Comparison of ENCODE assay signal across 8 mouse cellular contexts in genomic region chr11:75532340-75533277, GRCm38 (mm10). TPM values are rescaled to one million over a fixed set of nuclear protein-coding genes. Genes with fewer than 3 reads are reported as not detected.
DNase-seq lines count a peak whose midpoint lies in the region; ATAC-seq lines count a peak whose summit lies in the region.

No protein-coding gene starts in this region.

- H3K27me3 ChIP-seq in hindbrain, embryonic 10.5 days (ENCODE audit: insufficient read depth, poor library complexity, severe bottlenecking) = 0 out of 2 replicates have a peak, but pooled peaks cover 8% of the 10 kb centered on the region
- H3K27me3 ChIP-seq in liver, embryonic 11.5 days (replicated peaks; ENCODE audit: control insufficient read depth, insufficient read depth, low read length) = no peaks in the 10 kb centered on the region
- no peaks in the 10 kb centered on the region for H3K27me3 ChIP-seq in neural tube, embryonic 13.5 days

- 0 out of 2 replicates have a peak, but pooled peaks have one; percentile 32 for ATAC-seq in liver, embryonic 11.5 days (replicated peaks; ENCODE audit: low FRiP score)
- peak; percentile 12 for ATAC-seq in neural tube, embryonic 13.5 days (ENCODE audit: low read depth)

- DNase-seq in embryo, embryonic 10.5 days (ENCODE audit: low spot score) = peak; percentile 26
- DNase-seq in embryo, embryonic 9.5 days (ENCODE audit: extremely low spot score) = no peak
- peak; percentile 93 for DNase-seq in 416B (ENCODE audit: low read depth)
- peak; percentile 76 for DNase-seq in cerebellum, adult 9-10 months
- peak; percentile 36 for DNase-seq in hindbrain, embryonic 10.5 days (ENCODE audit: low spot score)
- peak; percentile 53 for DNase-seq in liver, embryonic 11.5 days (ENCODE audit: low spot score)
- no peak for DNase-seq in urinary bladder, postnatal 14 days (ENCODE audit: low spot score)

- H3K4me1 ChIP-seq in hindbrain, embryonic 10.5 days (replicated peaks) = peaks cover 42% of the 10 kb centered on the region
- peaks cover 18% of the 10 kb centered on the region for H3K4me1 ChIP-seq in liver, embryonic 11.5 days (replicated peaks; ENCODE audit: control insufficient read depth, insufficient read depth, low read length)
- peaks cover 47% of the 10 kb centered on the region for H3K4me1 ChIP-seq in neural tube, embryonic 13.5 days (replicated peaks)

- no peaks in the 10 kb centered on the region for H3K9me3 ChIP-seq in hindbrain, embryonic 10.5 days
- no peaks in the 10 kb centered on the region for H3K9me3 ChIP-seq in liver, embryonic 11.5 days (ENCODE audit: control insufficient read depth, low read length)
- no peaks in the 10 kb centered on the region for H3K9me3 ChIP-seq in neural tube, embryonic 13.5 days

- H3K9ac ChIP-seq in liver, embryonic 11.5 days (ENCODE audit: low read depth, low read length) = peak overlapping the region; percentile 79
- peak overlapping the region; percentile 97 for H3K9ac ChIP-seq in neural tube, embryonic 13.5 days

- H3K27ac ChIP-seq in hindbrain, embryonic 10.5 days = peak overlapping the region; percentile 98
- H3K27ac ChIP-seq in liver, embryonic 11.5 days (ENCODE audit: low read depth, low read length) = peak overlapping the region; percentile 33
- H3K27ac ChIP-seq in neural tube, embryonic 13.5 days (replicated peaks) = peak overlapping the region; percentile 99

- peak overlapping the region; percentile 82 for H3K4me3 ChIP-seq in hindbrain, embryonic 10.5 days
- H3K4me3 ChIP-seq in liver, embryonic 11.5 days (ENCODE audit: low read depth, low read length) = peak overlapping the region; percentile 70
- H3K4me3 ChIP-seq in neural tube, embryonic 13.5 days = peak overlapping the region; percentile 71

- 17% methylated on average over 38 of the region's 38 CpGs for WGBS in hindbrain, embryonic 10.5 days
- WGBS in liver, embryonic 11.5 days = 11% methylated on average over 38 of the region's 38 CpGs
- 13% methylated on average over 38 of the region's 38 CpGs for WGBS in neural tube, embryonic 13.5 days

- H3K4me2 ChIP-seq in liver, embryonic 11.5 days = peak overlapping the region; percentile 100
- peak overlapping the region; percentile 97 for H3K4me2 ChIP-seq in neural tube, embryonic 13.5 days

- no peaks in the 10 kb centered on the region for H3K36me3 ChIP-seq in hindbrain, embryonic 10.5 days
- H3K36me3 ChIP-seq in liver, embryonic 11.5 days (ENCODE audit: control insufficient read depth, insufficient read depth, low read length) = no peaks in the 10 kb centered on the region
- no peaks in the 10 kb centered on the region for H3K36me3 ChIP-seq in neural tube, embryonic 13.5 days

RNA-seq across cellular contexts. Expression of gene Slc43a2, which starts 1.1 kb away (rescaled TPM):
- 5.2 and 7.1 TPM in 2 replicates for polyA plus RNA-seq in hindbrain, embryonic 10.5 days (2016; fragmentation: Nextera tagmentation; extraction: Ambion mirVana)
- polyA plus RNA-seq in liver, embryonic 11.5 days (2014; fragmentation: Nextera tagmentation; extraction: Ambion mirVana) = 5.5 and 7.8 TPM in 2 replicates
- polyA plus RNA-seq in neural tube, embryonic 13.5 days (2015; fragmentation: Nextera tagmentation; extraction: Ambion mirVana) = 17.5 and 20.4 TPM in 2 replicates

RNA-seq across cellular contexts. Expression of gene Scarf1, which starts 19.3 kb away (rescaled TPM):
- 4.9 and 6.4 TPM in 2 replicates for polyA plus RNA-seq in hindbrain, embryonic 10.5 days (2016; fragmentation: Nextera tagmentation; extraction: Ambion mirVana)
- 7.0 and 7.8 TPM in 2 replicates for polyA plus RNA-seq in liver, embryonic 11.5 days (2014; fragmentation: Nextera tagmentation; extraction: Ambion mirVana)
- 4.7 TPM in 2 replicates for polyA plus RNA-seq in neural tube, embryonic 13.5 days (2015; fragmentation: Nextera tagmentation; extraction: Ambion mirVana)

RNA-seq across cellular contexts. Expression of gene Rilp, which starts 22.7 kb away (rescaled TPM):
- 0.35 and 0.65 TPM in 2 replicates for polyA plus RNA-seq in hindbrain, embryonic 10.5 days (2016; fragmentation: Nextera tagmentation; extraction: Ambion mirVana)
- 1.2 and 1.5 TPM in 2 replicates for polyA plus RNA-seq in liver, embryonic 11.5 days (2014; fragmentation: Nextera tagmentation; extraction: Ambion mirVana)
- 0.54 and 1.7 TPM in 2 replicates for polyA plus RNA-seq in neural tube, embryonic 13.5 days (2015; fragmentation: Nextera tagmentation; extraction: Ambion mirVana)

RNA-seq across cellular contexts. Expression of gene Prpf8, which starts 46.0 kb away (rescaled TPM):
- 74.8 and 78.1 TPM in 2 replicates for polyA plus RNA-seq in hindbrain, embryonic 10.5 days (2016; fragmentation: Nextera tagmentation; extraction: Ambion mirVana)
- polyA plus RNA-seq in liver, embryonic 11.5 days (2014; fragmentation: Nextera tagmentation; extraction: Ambion mirVana) = 105 and 119 TPM in 2 replicates
- 47.3 and 51.3 TPM in 2 replicates for polyA plus RNA-seq in neural tube, embryonic 13.5 days (2015; fragmentation: Nextera tagmentation; extraction: Ambion mirVana)

RNA-seq across cellular contexts. Expression of gene Pitpna, which starts 55.3 kb away (rescaled TPM):
- polyA plus RNA-seq in hindbrain, embryonic 10.5 days (2016; fragmentation: Nextera tagmentation; extraction: Ambion mirVana) = 68.8 and 80.6 TPM in 2 replicates
- 63.2 and 65.1 TPM in 2 replicates for polyA plus RNA-seq in liver, embryonic 11.5 days (2014; fragmentation: Nextera tagmentation; extraction: Ambion mirVana)
- polyA plus RNA-seq in neural tube, embryonic 13.5 days (2015; fragmentation: Nextera tagmentation; extraction: Ambion mirVana) = 122 and 128 TPM in 2 replicates

Comparison
In these comparisons a context has a peak if more than half of its experiments do, and no peak if none do; other contexts are left out.
1. DNase-seq: peak in embryo, embryonic 10.5 days (single experiment), 416B (single experiment), cerebellum, adult 9-10 months (single experiment), hindbrain, embryonic 10.5 days (single experiment) and liver, embryonic 11.5 days (single experiment); none in embryo, embryonic 9.5 days (single experiment) and urinary bladder, postnatal 14 days (single experiment).
2. H3K27ac ChIP-seq: peak in every context shown above with its lines; median percentile 99 in neural tube, embryonic 13.5 days; 98 in hindbrain, embryonic 10.5 days; 33 in liver, embryonic 11.5 days.
3. Peak in every context shown above with its lines, with median percentiles within 50 percentile points of each other: H3K4me3 ChIP-seq.